Mouse (Mus musculus) kidney, adult 2 months (tissue): ENCODE measurements around the gene Kctd11. TPM values are rescaled to one million over a fixed set of nuclear protein-coding genes. Genes with fewer than 3 reads are reported as not detected.

Source experiments
- DNase-seq: peaks from one replicate; pipeline ENCODE4 v3.0.0; 2021
- H3K27ac ChIP-seq: fragments of 200-500 bp; 2 replicates; pipeline ENCODE4 v1.5.1; 2012; ENCODE audit warnings: low read depth, low read length, control low read depth, inconsistent platforms; ENCODE audit not compliant: insufficient read depth
- H3K27me3 ChIP-seq: fragments of 200-500 bp; replicated peaks from 2 replicates; pipeline ENCODE4 v1.6.1; 2012; ENCODE audit warnings: mild to moderate bottlenecking, moderate library complexity, low read length, inconsistent platforms; ENCODE audit not compliant: control insufficient read depth, insufficient read depth
- H3K36me3 ChIP-seq: fragments of 200-500 bp; 2 replicates; pipeline ENCODE4 v1.6.1; 2012; ENCODE audit warnings: mild to moderate bottlenecking, moderate library complexity, low read length, inconsistent platforms; ENCODE audit not compliant: control insufficient read depth, insufficient read depth
- H3K4me1 ChIP-seq: fragments of 200-500 bp; 2 replicates; pipeline ENCODE4 v1.6.1; 2011; ENCODE audit warnings: low read length; ENCODE audit not compliant: control insufficient read depth, insufficient read depth
- H3K4me3 ChIP-seq: fragments of 200-500 bp; 2 replicates; pipeline ENCODE4 v1.5.1; 2011; ENCODE audit warnings: mild to moderate bottlenecking, low read depth, low read length, control low read depth; ENCODE audit not compliant: insufficient read depth
- CTCF ChIP-seq: fragments of 200-500 bp; conservative IDR thresholded peaks from 2 replicates; pipeline ENCODE4 v1.5.1; 2011; ENCODE audit warnings: low read depth, mild to moderate bottlenecking, control low read depth, low read length, moderate library complexity, mixed read lengths; ENCODE audit not compliant: insufficient read depth, insufficient read length
- POLR2A ChIP-seq: fragments of 200-500 bp; IDR thresholded peaks from one replicate; pipeline ENCODE4 v1.6.1; 2011; ENCODE audit warnings: low read depth, low read length, control low read depth
- WGBS: fragments of 180-500 bp; shearing (Covaris S2); methylation state at CpG from one replicate; pipeline ENCODE4 v1.1.7; 2018; 5-methylcytosine and 5-hydroxymethylcytosine counted together
- polyA plus RNA-seq: library from polyadenylated mRNA; depleted of rRNA; stranded (reverse); fragments of >200 nt; gene quantifications from 2 replicates; pipeline ENCODE4 v1.2.3, GENCODE M21; 2012

Kctd11 gene
- polyA plus RNA-seq, 1 experiment, result 4.8 TPM

- Histone ChIP-seq H3K4me3 (no peak overlapping the region), H3K4me1 (peaks cover 17% of the 10 kb centered on the region), H3K27me3 (no peaks in the 10 kb centered on the region), H3K36me3 (peaks cover 9% of the 10 kb centered on the region; the same call in 1 of the 2 replicates), H3K27ac (no peak overlapping the region)
- WGBS, result 57% methylated on average over 5 of the region's 5 CpGs
- DNase-seq, result no peak
- no peak for TF ChIP-seq POLR2A
- no peak for TF ChIP-seq CTCF
Measured at GRCm38 (mm10) chr11:69915667-69916627, 34.7 kb upstream of the Kctd11 start.

GRCm38 (mm10) chr11:69914917-69915430 is 33.8 kb upstream of the Kctd11 start:
- Histone ChIP-seq H3K4me3 (peak overlapping the region; percentile 98), H3K4me1 (peaks cover 17% of the 10 kb centered on the region), H3K27me3 (no peaks in the 10 kb centered on the region), H3K27ac (no peak overlapping the region), H3K36me3 (peaks cover 9% of the 10 kb centered on the region; the same call in 1 of the 2 replicates)
- WGBS, result 36% methylated on average over 9 of the region's 9 CpGs
- TF ChIP-seq CTCF, result no peak
- no peak for TF ChIP-seq POLR2A
- no peak for DNase-seq

DNA sequence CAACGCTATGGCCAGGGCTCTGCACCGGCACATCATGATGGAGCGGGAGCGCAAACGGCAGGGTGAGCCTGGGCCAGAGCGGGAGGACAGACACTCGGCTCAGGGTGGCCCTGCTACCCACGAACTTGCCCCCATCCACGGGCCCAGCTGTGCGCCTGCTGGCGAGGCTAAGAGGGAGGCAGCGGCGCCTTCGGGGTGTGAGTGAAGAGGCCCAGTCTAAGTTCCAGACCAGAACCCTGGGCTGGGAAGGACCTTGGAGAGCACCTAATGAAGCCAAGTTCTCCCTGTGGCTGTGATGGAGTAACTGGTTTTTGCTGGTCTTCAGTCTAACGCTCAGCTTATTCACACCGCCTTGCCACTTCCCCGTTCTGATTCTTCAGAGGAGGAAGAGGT is 33.2 kb upstream of the Kctd11 start:
- Histone ChIP-seq H3K27ac (peak overlapping the region; percentile 65), H3K27me3 (no peaks in the 10 kb centered on the region), H3K36me3 (peaks cover 9% of the 10 kb centered on the region; the same call in 1 of the 2 replicates), H3K4me1 (peaks cover 17% of the 10 kb centered on the region), H3K4me3 (peak overlapping the region; percentile 98)
- no peak for DNase-seq
- TF ChIP-seq POLR2A (no peak), CTCF (no peak)
- WGBS, result 1% methylated on average over 17 of the region's 17 CpGs

GRCm38 (mm10) chr11:69913554-69914371 is 32.6 kb upstream of the Kctd11 start, which contains the start of gene Gps2:
Gene Gps2, plus strand, starts transcription at chr11:69913888.
- Histone ChIP-seq H3K27ac (peak within 1 kb of the TSS; percentile 65), H3K4me3 (peak within 1 kb of the TSS; percentile 98), H3K27me3 (no peaks in the 10 kb centered on the region), H3K4me1 (peaks cover 17% of the 10 kb centered on the region), H3K36me3 (peaks cover 9% of the 10 kb centered on the region; the same call in 1 of the 2 replicates)
- TF ChIP-seq POLR2A (peak; percentile 53), CTCF (no peak)
- DNase-seq, result peak; percentile 96
- WGBS, result 2% methylated on average over 61 of the region's 61 CpGs

DNA sequence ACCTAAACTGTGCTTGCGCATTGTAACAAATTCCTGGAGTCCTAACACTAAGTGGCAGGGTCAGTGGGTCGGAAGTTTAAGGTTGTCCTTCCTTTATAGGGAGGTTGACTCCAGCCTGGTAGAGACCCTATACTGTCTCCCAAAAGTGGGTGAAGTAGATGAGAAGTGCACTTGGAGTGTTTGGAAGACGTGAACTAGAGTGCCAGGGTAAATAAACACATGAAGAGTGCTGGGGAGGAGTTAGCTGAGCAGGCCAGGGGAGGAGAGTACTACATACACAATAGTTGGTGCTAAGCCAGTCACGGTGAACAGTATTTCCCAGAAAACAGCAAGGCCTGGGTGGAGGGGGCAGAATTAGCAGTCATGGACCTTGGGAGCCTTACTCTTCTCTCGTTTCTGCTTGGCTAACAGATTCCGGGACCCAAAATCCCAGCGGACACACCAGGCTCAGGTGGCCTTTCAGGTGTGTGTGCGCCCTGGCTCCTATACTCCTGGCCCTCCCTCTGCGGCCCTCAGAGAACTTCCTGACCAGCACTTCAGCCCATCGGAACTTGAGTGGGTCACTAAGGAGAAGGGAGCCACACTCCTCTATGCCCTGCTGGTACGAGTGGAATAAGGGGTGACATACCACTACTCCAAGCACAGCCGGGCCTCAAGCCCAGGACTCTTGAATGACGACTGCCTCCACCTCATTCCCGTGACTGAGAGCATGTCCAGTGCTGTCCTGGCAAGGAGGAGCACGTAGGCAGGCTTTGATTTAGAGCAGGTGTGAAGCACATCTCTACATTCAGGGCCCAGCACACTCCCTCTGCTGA is 31.7 kb upstream of the Kctd11 start:
- no peaks in the 10 kb centered on the region for H3K27me3 ChIP-seq
- no peak for TF ChIP-seq CTCF
- no peak for TF ChIP-seq POLR2A
- 72% methylated on average over 15 of the region's 15 CpGs for WGBS
- peaks cover 7% of the 10 kb centered on the region; the same call in 1 of the 2 replicates for H3K36me3 ChIP-seq
- H3K4me1 ChIP-seq, result peaks cover 21% of the 10 kb centered on the region
- peak overlapping the region; percentile 54 for H3K4me3 ChIP-seq
- 0 out of 2 replicates have a peak overlapping the region, but pooled peaks have one; percentile 6 for H3K27ac ChIP-seq
- no peak for DNase-seq

DNA sequence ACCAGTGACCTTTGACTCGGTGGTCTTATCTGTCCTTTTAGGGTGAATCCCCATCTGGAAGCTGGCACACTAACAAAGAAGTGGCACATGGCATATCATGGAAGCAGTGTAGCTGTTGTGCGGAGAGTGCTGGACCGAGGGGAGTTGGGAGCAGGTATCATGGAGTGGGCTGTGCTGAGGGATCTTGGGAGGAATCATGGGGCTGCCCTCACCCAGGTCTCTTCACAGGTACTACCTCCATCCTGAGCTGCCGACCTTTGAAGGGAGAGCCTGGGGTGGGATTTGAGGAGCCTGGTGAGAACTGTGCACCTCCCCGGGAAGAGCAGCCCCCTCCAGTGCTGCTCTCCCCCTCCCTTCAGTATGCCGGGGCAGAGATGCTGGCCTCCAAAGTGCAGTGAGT is 30.5 kb upstream of the Kctd11 start:
- 70% methylated on average over 6 of the region's 6 CpGs for WGBS
- no peaks in the 10 kb centered on the region for H3K27me3 ChIP-seq
- peaks cover 5% of the 10 kb centered on the region; the same call in 1 of the 2 replicates for H3K36me3 ChIP-seq
- no peak for DNase-seq
- peaks cover 25% of the 10 kb centered on the region for H3K4me1 ChIP-seq
- peak overlapping the region; percentile 81 for H3K27ac ChIP-seq
- H3K4me3 ChIP-seq, result peak overlapping the region; percentile 37
- TF ChIP-seq POLR2A (no peak), CTCF (no peak)
